Mouse (Mus musculus) kidney, adult 2 months (tissue): ENCODE data around the gene Ccser1.

Experiments used
- CTCF ChIP-seq: fragments of 200-500 bp; conservative IDR thresholded peaks from 2 replicates; pipeline ENCODE4 v1.5.1; 2011; ENCODE audit warnings: low read depth, mild to moderate bottlenecking, control low read depth, low read length, moderate library complexity, mixed read lengths; ENCODE audit not compliant: insufficient read depth, insufficient read length
- POLR2A ChIP-seq: fragments of 200-500 bp; IDR thresholded peaks from one replicate; pipeline ENCODE4 v1.6.1; 2011; ENCODE audit warnings: low read depth, low read length, control low read depth

- no peak for TF ChIP-seq POLR2A
- no peak for TF ChIP-seq CTCF
Observed at GRCm38 (mm10) chr6:62105464-62105863, 925.3 kb downstream of the Ccser1 start.
